Mouse (Mus musculus) urinary bladder, postnatal 36 days (tissue): ENCODE data around the gene Vmn1r27.

Source experiments
- DNase-seq, 2 experiments: peaks; one replicate each; pipeline ENCODE4 v3.0.0; 2022; ENCODE audit warnings: low spot score in 2 of 2, mixed read lengths in 1 of 2

Gene Vmn1r27

GRCm38 (mm10) chr6:58218721-58219120 is at the start of gene Vmn1r27:
Vmn1r27 (minus strand) TSS chr6:58218821.
- DNase-seq = no peak

- DNase-seq = no peak
Observed at GRCm38 (mm10) chr6:58261737-58262136, 43.1 kb upstream of the Vmn1r27 start, which contains the start of gene Vmn1r28. Vmn1r28 (plus strand) TSS chr6:58262037.

- DNase-seq = no peak
Observed at GRCm38 (mm10) chr6:58216119-58216518, 2.5 kb downstream of the Vmn1r27 start.
